Mouse (Mus musculus) liver, embryonic 15.5 days (tissue): Measurements from ENCODE around the gene Zfp266. TPM values are rescaled to one million over a fixed set of nuclear protein-coding genes. Genes with fewer than 3 reads are reported as not detected.

ENCODE experiments used
- ATAC-seq: fragments of 200-750 bp; cut with Nextera tagmentation; 2 replicates; pipeline ENCODE4 v1.8.0; 2017; ENCODE audit warnings: moderate number of reproducible peaks, mild to moderate bottlenecking, moderate library complexity; ENCODE audit not compliant: insufficient read depth
- H3K27ac ChIP-seq: fragments of 300-500 bp; sonication (generic); replicated peaks from 2 replicates; pipeline ENCODE4 v1.5.1; 2015; ENCODE audit warnings: mild to moderate bottlenecking, inconsistent platforms
- H3K27me3 ChIP-seq: fragments of 300-500 bp; sonication (generic); 2 replicates; pipeline ENCODE4 v1.6.1; 2015; ENCODE audit warnings: mild to moderate bottlenecking, inconsistent platforms
- H3K36me3 ChIP-seq: fragments of 300-500 bp; sonication (generic); replicated peaks from 2 replicates; pipeline ENCODE4 v1.6.1; 2015; ENCODE audit warnings: moderate library complexity, mild to moderate bottlenecking, inconsistent platforms
- H3K4me1 ChIP-seq: fragments of 300-500 bp; sonication (generic); replicated peaks from 2 replicates; pipeline ENCODE4 v1.6.1; 2015; ENCODE audit warnings: inconsistent platforms
- H3K4me2 ChIP-seq: fragments of 300-500 bp; sonication (generic); 2 replicates; pipeline ENCODE4 v1.6.1; 2015; ENCODE audit warnings: moderate library complexity, mild to moderate bottlenecking, inconsistent platforms
- H3K4me3 ChIP-seq: fragments of 300-500 bp; sonication (generic); replicated peaks from 2 replicates; pipeline ENCODE4 v1.5.1; 2015; ENCODE audit warnings: mild to moderate bottlenecking, inconsistent platforms
- H3K9ac ChIP-seq: fragments of 300-500 bp; sonication (generic); 2 replicates; pipeline ENCODE4 v1.6.1; 2015; ENCODE audit warnings: moderate library complexity, mild to moderate bottlenecking, inconsistent platforms
- H3K9me3 ChIP-seq: fragments of 300-500 bp; sonication (generic); replicated peaks from 2 replicates; pipeline ENCODE4 v1.6.1; 2016; ENCODE audit warnings: inconsistent platforms
- WGBS: fragments of 180-500 bp; shearing (Covaris S2); methylation state at CpG from one replicate; pipeline ENCODE4 v1.1.7; 2015; ENCODE audit warnings: mixed read lengths; ENCODE audit not compliant: insufficient replicate concordance; 5-methylcytosine and 5-hydroxymethylcytosine counted together
- polyA plus RNA-seq: library from polyadenylated mRNA; unstranded; fragments of >200 nt; fragmentation: Nextera tagmentation; extraction: Ambion mirVana; gene quantifications from 2 replicates; pipeline ENCODE4 v1.2.1, GENCODE M21; 2015

Gene Zfp266
- polyA plus RNA-seq, 1 experiment from 2014 or later: 12.9 TPM

GRCm38 (mm10) chr9:20492527-20493233 lies 28.5 kb downstream of the Zfp266 start, which contains the start of gene Zfp426:
TSS of gene Zfp426 (minus strand) at chr9:20492746.
- peak; percentile 95 for ATAC-seq
- under 1% methylated on average over 40 of the region's 40 CpGs for WGBS

DNA sequence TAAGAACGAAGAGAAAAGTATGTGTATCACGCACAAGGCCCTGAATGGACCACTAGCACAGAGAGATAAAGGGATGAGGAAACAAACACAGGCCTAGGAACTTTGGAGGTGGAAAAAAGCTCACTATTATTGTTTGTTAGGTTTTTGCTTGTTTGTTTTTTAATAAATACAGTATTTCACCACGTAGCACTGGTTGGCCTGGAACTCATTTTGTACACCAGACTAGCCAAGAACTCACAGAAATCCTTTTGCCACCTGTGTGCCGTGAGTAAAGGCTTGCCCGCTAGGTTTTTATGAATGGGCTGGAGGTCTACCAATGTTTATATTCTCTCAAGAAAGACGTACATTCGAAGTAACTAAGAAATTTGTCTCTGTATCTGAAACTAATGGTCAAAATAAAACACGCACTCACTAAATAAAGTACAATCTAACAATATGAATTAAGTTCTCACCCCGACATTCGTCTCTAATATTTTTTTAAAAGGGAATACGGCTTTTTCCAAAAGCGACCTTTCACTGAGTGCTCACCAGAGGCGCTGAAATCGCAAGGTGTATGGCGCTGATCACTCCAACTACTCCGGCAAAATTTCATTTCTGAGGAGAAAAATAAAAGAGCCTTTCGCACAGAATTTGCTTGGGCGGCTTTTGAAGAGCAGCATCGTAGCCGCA lies 29.2 kb downstream of the Zfp266 start:
- Histone ChIP-seq H3K27ac (peak overlapping the region; percentile 97), H3K36me3 (peaks cover 14% of the 10 kb centered on the region), H3K4me1 (peaks cover 34% of the 10 kb centered on the region), H3K27me3 (no peaks in the 10 kb centered on the region), H3K4me2 (peak overlapping the region; percentile 81), H3K9me3 (no peaks in the 10 kb centered on the region), H3K9ac (peak overlapping the region; percentile 76), H3K4me3 (peak overlapping the region; percentile 69)
- no peak for ATAC-seq
- WGBS: 4% methylated on average over 20 of the region's 20 CpGs

More at GRCm38 (mm10) chr9:20492527-20493233, 28.5 kb downstream of the Zfp266 start, which contains the start of gene Zfp426:
- Histone ChIP-seq H3K27me3 (no peaks in the 10 kb centered on the region), H3K9ac (peak within 1 kb of the TSS; percentile 76), H3K4me3 (peak within 1 kb of the TSS; percentile 69), H3K9me3 (no peaks in the 10 kb centered on the region), H3K27ac (peak within 1 kb of the TSS; percentile 97), H3K4me2 (peak within 1 kb of the TSS; percentile 81), H3K36me3 (peaks cover 20% of the 10 kb centered on the region), H3K4me1 (peaks cover 34% of the 10 kb centered on the region)

- no peaks in the 10 kb centered on the region for H3K9me3 ChIP-seq
- no peak overlapping the region for H3K4me3 ChIP-seq
- no peak overlapping the region for H3K9ac ChIP-seq
- peaks cover 24% of the 10 kb centered on the region for H3K36me3 ChIP-seq
- H3K4me1 ChIP-seq: peaks cover 32% of the 10 kb centered on the region
- no peak overlapping the region for H3K4me2 ChIP-seq
- no peak for ATAC-seq
- no peak overlapping the region for H3K27ac ChIP-seq
- 68% methylated on average over 5 of the region's 5 CpGs for WGBS
- no peaks in the 10 kb centered on the region for H3K27me3 ChIP-seq
Measured at GRCm38 (mm10) chr9:20489536-20489935, 31.7 kb downstream of the Zfp266 start.

DNA sequence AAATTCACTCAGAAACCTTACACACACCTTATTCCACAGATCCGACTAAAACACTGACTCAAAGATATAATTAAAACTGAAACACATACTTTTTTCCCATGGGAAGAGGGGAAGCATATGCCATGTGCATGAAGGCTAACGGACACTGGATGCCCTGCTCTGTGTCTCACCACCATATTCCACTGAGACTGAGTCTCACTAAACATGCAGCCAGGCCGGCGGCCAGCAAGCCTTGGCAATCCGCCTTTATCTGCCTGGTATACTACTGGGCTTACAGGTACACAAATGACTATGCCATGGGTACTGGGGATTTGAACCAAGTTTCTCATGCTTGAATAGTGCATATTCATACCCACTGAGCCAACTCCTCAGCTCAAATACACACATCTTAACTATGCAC lies 41.8 kb downstream of the Zfp266 start:
- no peak overlapping the region for H3K27ac ChIP-seq
- H3K27me3 ChIP-seq: no peaks in the 10 kb centered on the region
- peaks cover 48% of the 10 kb centered on the region for H3K36me3 ChIP-seq
- no peaks in the 10 kb centered on the region for H3K4me1 ChIP-seq
- H3K4me3 ChIP-seq: no peak overlapping the region
- H3K4me2 ChIP-seq: no peak overlapping the region
- no peaks in the 10 kb centered on the region for H3K9me3 ChIP-seq
- 69% methylated on average over 5 of the region's 5 CpGs for WGBS
- ATAC-seq: no peak
- no peak overlapping the region for H3K9ac ChIP-seq

DNA sequence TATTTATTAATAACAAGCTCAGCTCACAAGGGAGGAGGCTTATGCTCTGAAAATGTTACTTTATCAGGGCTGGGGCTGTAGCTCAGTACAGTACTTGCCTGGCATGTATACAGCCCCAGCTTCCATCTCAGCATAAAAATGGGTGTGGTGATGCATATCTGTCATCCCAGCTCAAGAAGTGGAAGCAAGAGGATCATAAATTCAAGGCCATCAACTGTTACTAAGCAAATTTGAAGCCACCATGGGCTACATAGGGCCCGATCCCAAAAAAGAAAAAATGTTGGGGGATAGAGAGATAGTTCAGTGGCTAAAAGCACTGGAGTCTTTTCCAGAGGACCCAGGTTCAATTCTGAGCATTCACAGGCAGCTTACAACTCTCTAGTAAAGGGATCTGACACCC lies 44.6 kb downstream of the Zfp266 start:
- no peak for ATAC-seq
- WGBS: 73% methylated on average over 1 of the region's 1 CpGs
- no peak overlapping the region for H3K4me2 ChIP-seq
- H3K9me3 ChIP-seq: no peaks in the 10 kb centered on the region
- H3K4me1 ChIP-seq: no peaks in the 10 kb centered on the region
- H3K27me3 ChIP-seq: no peaks in the 10 kb centered on the region
- peaks cover 56% of the 10 kb centered on the region for H3K36me3 ChIP-seq
- H3K4me3 ChIP-seq: no peak overlapping the region
- no peak overlapping the region for H3K9ac ChIP-seq
- H3K27ac ChIP-seq: no peak overlapping the region

DNA sequence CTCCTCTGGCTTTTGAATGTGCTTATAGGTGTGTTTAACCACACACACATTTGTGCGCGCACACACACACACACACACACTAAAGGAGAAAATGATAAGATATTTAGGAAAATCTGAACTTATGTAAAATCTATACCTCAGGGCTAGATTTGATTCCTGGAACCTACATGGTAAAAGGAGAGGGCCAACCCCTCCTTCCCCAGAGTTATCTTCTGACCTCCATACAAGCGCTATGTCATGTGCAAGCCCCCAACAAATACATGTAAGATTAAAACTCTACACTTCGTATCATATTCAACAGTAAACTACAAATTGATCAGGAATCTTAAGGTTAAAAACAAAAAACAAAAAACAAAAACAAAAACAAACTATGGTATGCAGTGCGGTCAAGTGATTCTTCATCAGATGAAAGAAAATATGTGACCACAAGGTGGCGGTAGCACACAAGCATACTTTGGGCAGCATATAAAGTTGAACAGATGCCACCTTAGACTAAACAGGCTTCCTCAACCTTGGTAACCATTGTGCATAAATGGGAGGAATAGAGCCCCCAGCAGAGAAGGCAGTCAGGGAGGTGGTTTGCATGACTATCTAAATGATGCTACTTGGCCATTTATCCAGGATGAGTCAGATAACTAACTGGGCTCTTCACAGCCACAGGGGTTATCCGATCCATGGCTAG lies 54.3 kb downstream of the Zfp266 start:
- H3K27me3 ChIP-seq: peaks cover 3% of the 10 kb centered on the region
- no peak overlapping the region for H3K4me3 ChIP-seq
- 0 out of 2 replicates have a peak, but pooled peaks have one; percentile 31 for ATAC-seq
- H3K9ac ChIP-seq: no peak overlapping the region
- H3K36me3 ChIP-seq: peaks cover 24% of the 10 kb centered on the region
- H3K27ac ChIP-seq: no peak overlapping the region
- 50% methylated on average over 7 of the region's 7 CpGs for WGBS
- H3K9me3 ChIP-seq: no peaks in the 10 kb centered on the region
- H3K4me2 ChIP-seq: no peak overlapping the region
- H3K4me1 ChIP-seq: no peaks in the 10 kb centered on the region

DNA sequence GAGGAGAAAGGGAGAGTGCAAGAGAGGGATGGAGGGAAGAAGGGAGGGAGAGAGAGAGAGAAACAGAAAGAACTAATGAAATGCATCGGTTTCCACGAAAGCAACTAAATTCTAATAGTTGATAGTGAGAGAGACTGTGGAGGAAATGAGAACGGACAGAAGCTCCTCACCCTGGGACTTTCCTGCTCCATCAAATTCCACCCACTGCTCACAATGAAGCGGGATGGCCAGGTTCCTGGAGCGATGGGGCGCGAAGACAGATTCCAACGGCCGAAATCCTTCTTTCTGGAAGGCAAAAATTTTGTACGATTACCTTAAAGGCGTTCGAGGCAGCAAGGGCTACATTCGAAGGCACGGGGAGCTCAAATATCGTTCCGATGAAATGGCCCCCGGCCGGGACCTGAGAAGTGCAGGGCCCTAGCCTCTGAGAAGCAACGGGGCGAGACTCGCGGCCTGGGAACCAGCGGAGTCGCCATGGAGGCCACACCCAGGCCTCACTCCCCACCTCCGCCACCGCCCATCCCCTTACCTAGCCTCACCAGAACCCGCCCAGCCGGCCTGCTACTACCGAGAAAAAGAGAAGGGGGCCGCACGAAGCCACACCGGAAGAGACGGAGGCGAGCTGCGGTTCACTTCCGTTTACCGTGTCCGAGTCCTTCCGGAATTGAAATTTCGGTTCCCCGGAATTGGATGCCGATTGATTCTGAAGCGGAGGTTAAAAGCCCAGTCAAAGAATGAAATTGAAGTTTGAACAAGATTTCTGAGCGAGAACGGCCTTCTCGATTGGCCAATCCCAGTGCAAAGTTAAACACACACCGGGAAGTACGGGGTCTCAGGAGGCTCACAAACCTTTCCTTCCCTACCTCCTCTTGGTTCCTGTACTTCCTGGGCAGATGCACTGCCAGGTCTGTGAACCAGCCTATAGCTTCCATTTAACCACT lies 61.6 kb downstream of the Zfp266 start, which contains the start of gene Zfp26:
Gene Zfp26, minus strand, starts transcription at position 786 of the 941 bp plus-strand sequence.
- ATAC-seq: peak; percentile 93
- Histone ChIP-seq H3K27ac (peak within 1 kb of the TSS; percentile 61), H3K4me3 (peak within 1 kb of the TSS; percentile 70), H3K27me3 (no peaks in the 10 kb centered on the region; the same call in 1 of the 2 replicates), H3K4me2 (peak within 1 kb of the TSS; percentile 77), H3K9me3 (no peaks in the 10 kb centered on the region), H3K4me1 (peaks cover 23% of the 10 kb centered on the region), H3K36me3 (peaks cover 11% of the 10 kb centered on the region), H3K9ac (peak within 1 kb of the TSS; percentile 65)
- under 1% methylated on average over 48 of the region's 48 CpGs for WGBS

- H3K9me3 ChIP-seq: no peaks in the 10 kb centered on the region
- no peak overlapping the region for H3K4me3 ChIP-seq
- H3K4me2 ChIP-seq: no peak overlapping the region
- WGBS: 73% methylated on average over 4 of the region's 4 CpGs
- peaks cover 27% of the 10 kb centered on the region for H3K36me3 ChIP-seq
- no peak overlapping the region for H3K9ac ChIP-seq
- no peaks in the 10 kb centered on the region for H3K27me3 ChIP-seq
- peaks cover 7% of the 10 kb centered on the region for H3K4me1 ChIP-seq
- ATAC-seq: no peak
- H3K27ac ChIP-seq: no peak overlapping the region
Measured at GRCm38 (mm10) chr9:20453647-20454046, 67.6 kb downstream of the Zfp266 start.

GRCm38 (mm10) chr9:20451493-20451892 lies 69.7 kb downstream of the Zfp266 start:
- 71% methylated on average over 1 of the region's 1 CpGs for WGBS
- Histone ChIP-seq H3K27ac (no peak overlapping the region), H3K36me3 (peaks cover 22% of the 10 kb centered on the region), H3K4me3 (no peak overlapping the region), H3K9me3 (no peaks in the 10 kb centered on the region), H3K4me2 (no peak overlapping the region), H3K9ac (no peak overlapping the region), H3K4me1 (no peaks in the 10 kb centered on the region), H3K27me3 (no peaks in the 10 kb centered on the region)
- no peak for ATAC-seq
